Mouse (Mus musculus): ENCODE measurements around the gene Fbxo5. TPM values are rescaled to one million over a fixed set of nuclear protein-coding genes. Genes with fewer than 3 reads are reported as not detected.

The Fbxo5 gene
- polyA plus RNA-seq, 1 experiment from 2014 or later: 30.6 TPM

GRCm38 (mm10) chr10:5807683-5808082, 2.3 kb upstream of the Fbxo5 start:
- Histone ChIP-seq H3K4me3 (replicated peaks) (no peak overlapping the region), H3K9me3 (no peaks in the 10 kb centered on the region), H3K4me1 (replicated peaks) (peaks cover 25% of the 10 kb centered on the region), H3K27me3 (no peaks in the 10 kb centered on the region), H3K4me2 (replicated peaks) (no peak overlapping the region), H3K36me3 (peaks cover 13% of the 10 kb centered on the region), H3K27ac (no peak overlapping the region), H3K9ac (replicated peaks) (no peak overlapping the region)
- WGBS: 88% methylated on average over 2 of the region's 2 CpGs
- no peak for ATAC-seq

- peaks cover 32% of the 10 kb centered on the region for H3K4me1 ChIP-seq (replicated peaks)
- ATAC-seq: no peak
- 72% methylated on average over 4 of the region's 4 CpGs for WGBS
Measured at GRCm38 (mm10) chr10:5806996-5807395, 1.6 kb upstream of the Fbxo5 start.

GRCm38 (mm10) chr10:5806416-5806815, 1.0 kb upstream of the Fbxo5 start:
- WGBS: 19% methylated on average over 8 of the region's 8 CpGs
- H3K27me3 ChIP-seq: no peaks in the 10 kb centered on the region
- no peaks in the 10 kb centered on the region for H3K9me3 ChIP-seq
- H3K4me3 ChIP-seq (replicated peaks): peak overlapping the region; percentile 72
- H3K36me3 ChIP-seq: peaks cover 8% of the 10 kb centered on the region
- H3K9ac ChIP-seq (replicated peaks): peak overlapping the region; percentile 63
- peak overlapping the region; percentile 89 for H3K27ac ChIP-seq
- peak overlapping the region; percentile 99 for H3K4me2 ChIP-seq (replicated peaks)
- no peak for ATAC-seq
- H3K4me1 ChIP-seq (replicated peaks): peaks cover 38% of the 10 kb centered on the region

More at GRCm38 (mm10) chr10:5806996-5807395, 1.6 kb upstream of the Fbxo5 start:
- H3K36me3 ChIP-seq: peaks cover 8% of the 10 kb centered on the region
- H3K27me3 ChIP-seq: no peaks in the 10 kb centered on the region
- no peak overlapping the region for H3K4me2 ChIP-seq (replicated peaks)
- H3K9me3 ChIP-seq: no peaks in the 10 kb centered on the region
- no peak overlapping the region for H3K27ac ChIP-seq
- no peak overlapping the region for H3K9ac ChIP-seq (replicated peaks)
- H3K4me3 ChIP-seq (replicated peaks): no peak overlapping the region

- Histone ChIP-seq H3K9ac (replicated peaks) (peak overlapping the region; percentile 63), H3K27me3 (no peaks in the 10 kb centered on the region), H3K4me1 (replicated peaks) (peaks cover 41% of the 10 kb centered on the region), H3K27ac (peak overlapping the region; percentile 89), H3K4me3 (replicated peaks) (peak overlapping the region; percentile 72), H3K9me3 (no peaks in the 10 kb centered on the region), H3K36me3 (peaks cover 13% of the 10 kb centered on the region), H3K4me2 (replicated peaks) (peak overlapping the region; percentile 99)
- WGBS: under 1% methylated on average over 43 of the region's 43 CpGs
- ATAC-seq: peak; percentile 94
Measured at GRCm38 (mm10) chr10:5805731-5806307, 419 bp upstream of the Fbxo5 start.

GRCm38 (mm10) chr10:5804691-5805156, 676 bp downstream of the Fbxo5 start:
- Histone ChIP-seq H3K36me3 (peaks cover 22% of the 10 kb centered on the region), H3K27ac (peak overlapping the region; percentile 56; the same call in 1 of the 2 replicates), H3K9ac (replicated peaks) (peak overlapping the region; percentile 64), H3K4me3 (replicated peaks) (peak overlapping the region; percentile 72), H3K4me1 (replicated peaks) (peaks cover 41% of the 10 kb centered on the region), H3K4me2 (replicated peaks) (peak overlapping the region; percentile 99), H3K27me3 (no peaks in the 10 kb centered on the region), H3K9me3 (no peaks in the 10 kb centered on the region)
- WGBS: 2% methylated on average over 24 of the region's 24 CpGs
- ATAC-seq: peak; percentile 69

- no peaks in the 10 kb centered on the region for H3K9me3 ChIP-seq
- WGBS: 2% methylated on average over 1 of the region's 1 CpGs
- no peak for ATAC-seq
- peak overlapping the region; percentile 57 for H3K9ac ChIP-seq (replicated peaks)
- peak overlapping the region; percentile 48 for H3K4me2 ChIP-seq (replicated peaks)
- peaks cover 22% of the 10 kb centered on the region for H3K36me3 ChIP-seq
- no peaks in the 10 kb centered on the region for H3K27me3 ChIP-seq
- no peak overlapping the region for H3K27ac ChIP-seq
- H3K4me1 ChIP-seq (replicated peaks): peaks cover 41% of the 10 kb centered on the region
- H3K4me3 ChIP-seq (replicated peaks): peak overlapping the region; percentile 72
Measured at GRCm38 (mm10) chr10:5803739-5804138, 1.7 kb downstream of the Fbxo5 start.

GRCm38 (mm10) chr10:5802866-5803265, 2.5 kb downstream of the Fbxo5 start:
- ATAC-seq: no peak
- Histone ChIP-seq H3K4me1 (replicated peaks) (peaks cover 41% of the 10 kb centered on the region), H3K36me3 (peaks cover 31% of the 10 kb centered on the region), H3K9me3 (no peaks in the 10 kb centered on the region), H3K4me2 (replicated peaks) (peak overlapping the region; percentile 48), H3K27ac (no peak overlapping the region), H3K27me3 (no peaks in the 10 kb centered on the region), H3K9ac (replicated peaks) (peak overlapping the region; percentile 37; the same call in 1 of the 2 replicates), H3K4me3 (replicated peaks) (peak overlapping the region; percentile 72)
- 41% methylated on average over 6 of the region's 6 CpGs for WGBS

- H3K27ac ChIP-seq: no peak overlapping the region
- H3K9me3 ChIP-seq: no peaks in the 10 kb centered on the region
- 93% methylated on average over 1 of the region's 1 CpGs for WGBS
- H3K27me3 ChIP-seq: no peaks in the 10 kb centered on the region
- ATAC-seq: no peak
- H3K36me3 ChIP-seq: peaks cover 32% of the 10 kb centered on the region
- peaks cover 39% of the 10 kb centered on the region for H3K4me1 ChIP-seq (replicated peaks)
- H3K4me2 ChIP-seq (replicated peaks): no peak overlapping the region
- H3K4me3 ChIP-seq (replicated peaks): no peak overlapping the region
- H3K9ac ChIP-seq (replicated peaks): no peak overlapping the region
Measured at GRCm38 (mm10) chr10:5800490-5800889, 4.9 kb downstream of the Fbxo5 start.

GRCm38 (mm10) chr10:5798069-5798468, 7.3 kb downstream of the Fbxo5 start:
- ATAC-seq: peak; percentile 27; the same call in 1 of the 2 replicates
- peaks cover 32% of the 10 kb centered on the region for H3K36me3 ChIP-seq
- no peak overlapping the region for H3K4me2 ChIP-seq (replicated peaks)
- no peak overlapping the region for H3K9ac ChIP-seq (replicated peaks)
- H3K27ac ChIP-seq: no peak overlapping the region
- WGBS: 83% methylated on average over 4 of the region's 4 CpGs
- H3K4me1 ChIP-seq (replicated peaks): peaks cover 19% of the 10 kb centered on the region
- H3K9me3 ChIP-seq: no peaks in the 10 kb centered on the region
- no peak overlapping the region for H3K4me3 ChIP-seq (replicated peaks)
- H3K27me3 ChIP-seq: no peaks in the 10 kb centered on the region

GRCm38 (mm10) chr10:5790657-5791056, 14.7 kb downstream of the Fbxo5 start:
- Histone ChIP-seq H3K36me3 (no peaks in the 10 kb centered on the region), H3K4me2 (replicated peaks) (no peak overlapping the region), H3K27me3 (no peaks in the 10 kb centered on the region), H3K27ac (no peak overlapping the region), H3K4me1 (replicated peaks) (no peaks in the 10 kb centered on the region), H3K9ac (replicated peaks) (no peak overlapping the region), H3K4me3 (replicated peaks) (no peak overlapping the region), H3K9me3 (no peaks in the 10 kb centered on the region)
- no peak for ATAC-seq
- WGBS: 23% methylated on average over 12 of the region's 12 CpGs

GRCm38 (mm10) chr10:5786923-5787322, 18.5 kb downstream of the Fbxo5 start:
- Histone ChIP-seq H3K27me3 (no peaks in the 10 kb centered on the region), H3K27ac (no peak overlapping the region), H3K9me3 (no peaks in the 10 kb centered on the region), H3K9ac (replicated peaks) (no peak overlapping the region), H3K4me1 (replicated peaks) (no peaks in the 10 kb centered on the region), H3K36me3 (no peaks in the 10 kb centered on the region), H3K4me2 (replicated peaks) (no peak overlapping the region), H3K4me3 (replicated peaks) (no peak overlapping the region)
- 21% methylated on average over 4 of the region's 4 CpGs for WGBS
- no peak for ATAC-seq

Data from midbrain, embryonic 13.5 days (tissue).